Mouse (Mus musculus): ENCODE measurements at regions not wholly inside any gene's neighbourhood (a gene's known extent, or its start where the extent isn't known, plus 50 kb on each side); places are given as distances from the start of the nearest gene placed in this dataset.
A peak's percentile ranks its signal among the peaks of the same experiment; 100 is the strongest.

DNA sequence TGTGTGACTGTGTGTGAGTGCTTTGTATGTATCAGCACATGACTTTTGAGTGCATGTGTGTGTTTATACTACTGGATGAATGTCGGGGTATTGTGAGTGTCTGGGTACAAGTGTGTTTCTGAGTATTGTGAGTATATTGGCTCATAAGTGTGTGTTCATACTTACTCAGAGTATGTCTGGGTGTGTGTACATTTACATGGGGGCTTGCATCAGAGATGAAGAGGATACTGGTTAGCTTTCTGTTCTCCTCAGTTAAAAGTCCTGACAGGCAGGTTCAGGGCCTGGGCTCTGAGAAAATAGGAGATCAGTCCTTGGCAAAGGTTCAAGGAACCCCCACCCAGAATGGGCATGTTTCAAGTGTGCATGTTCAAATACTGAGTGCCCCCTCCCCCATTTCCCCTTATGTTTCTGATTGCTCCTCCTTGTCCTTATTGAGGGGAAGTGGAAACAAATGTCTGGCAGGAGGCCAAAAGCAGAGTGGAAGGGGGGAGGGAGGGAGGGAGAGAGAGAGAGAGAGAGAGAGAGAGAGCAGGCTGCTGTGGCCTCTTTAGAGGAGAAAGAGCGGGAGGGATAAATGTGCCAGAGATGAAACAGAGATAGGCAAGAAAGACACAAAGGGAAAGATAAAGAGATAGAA is 61.9 kb downstream of the Calml3 start:
- Histone ChIP-seq H3K27me3 (ENCODE audit: control insufficient read depth, insufficient read depth, low read depth, low read length) (no peaks in the 10 kb centered on the region), H3K9me3 (replicated peaks; ENCODE audit: control insufficient read depth, low read length) (no peaks in the 10 kb centered on the region), H3K4me3 (ENCODE audit: low read depth, low read length) (no peak overlapping the region), H3K9ac (ENCODE audit: low read depth, low read length) (no peak overlapping the region), H3K36me3 (ENCODE audit: control insufficient read depth, insufficient read depth) (no peaks in the 10 kb centered on the region), H3K4me1 (ENCODE audit: control insufficient read depth, low read depth, low read length) (no peaks in the 10 kb centered on the region; the same call in 1 of the 2 replicates), H3K4me2 (ENCODE audit: low read depth, low read length) (no peak overlapping the region), H3K27ac (ENCODE audit: low read length) (no peak overlapping the region)
- 43% methylated on average over 2 of the region's 2 CpGs for WGBS (ENCODE audit: insufficient replicate concordance)
- peak; percentile 37; the same call in 1 of the 2 replicates for ATAC-seq (ENCODE audit: low read depth)

DNA sequence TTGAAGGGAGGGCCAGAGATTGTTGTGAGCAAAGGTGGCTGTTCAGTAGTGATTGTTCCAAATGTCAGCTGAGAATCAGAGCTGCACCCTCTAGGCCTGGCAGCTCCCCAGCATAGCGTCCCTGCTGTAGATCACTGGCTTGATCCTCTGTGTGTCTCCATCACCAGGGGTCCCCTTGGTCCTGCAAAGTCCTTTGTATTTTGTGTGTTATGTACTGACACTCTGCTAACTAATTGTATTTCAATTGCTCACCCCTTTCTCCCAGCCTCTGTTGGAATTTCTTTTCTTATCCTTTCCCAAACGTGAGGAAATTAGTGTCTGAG is 73.5 kb downstream of the Calml3 start:
- no peak overlapping the region for H3K27ac ChIP-seq (ENCODE audit: low read length)
- no peak for ATAC-seq (ENCODE audit: low read depth)
- H3K9me3 ChIP-seq (replicated peaks; ENCODE audit: control insufficient read depth, low read length) = no peaks in the 10 kb centered on the region
- no peak overlapping the region for H3K4me3 ChIP-seq (ENCODE audit: low read depth, low read length)
- H3K36me3 ChIP-seq (ENCODE audit: control insufficient read depth, insufficient read depth) = no peaks in the 10 kb centered on the region
- H3K9ac ChIP-seq (ENCODE audit: low read depth, low read length) = no peak overlapping the region
- H3K4me2 ChIP-seq (ENCODE audit: low read depth, low read length) = no peak overlapping the region
- H3K4me1 ChIP-seq (ENCODE audit: control insufficient read depth, low read depth, low read length) = no peaks in the 10 kb centered on the region
- H3K27me3 ChIP-seq (ENCODE audit: control insufficient read depth, insufficient read depth, low read depth, low read length) = no peaks in the 10 kb centered on the region
- 33% methylated on average over 2 of the region's 2 CpGs for WGBS (ENCODE audit: insufficient replicate concordance)

DNA sequence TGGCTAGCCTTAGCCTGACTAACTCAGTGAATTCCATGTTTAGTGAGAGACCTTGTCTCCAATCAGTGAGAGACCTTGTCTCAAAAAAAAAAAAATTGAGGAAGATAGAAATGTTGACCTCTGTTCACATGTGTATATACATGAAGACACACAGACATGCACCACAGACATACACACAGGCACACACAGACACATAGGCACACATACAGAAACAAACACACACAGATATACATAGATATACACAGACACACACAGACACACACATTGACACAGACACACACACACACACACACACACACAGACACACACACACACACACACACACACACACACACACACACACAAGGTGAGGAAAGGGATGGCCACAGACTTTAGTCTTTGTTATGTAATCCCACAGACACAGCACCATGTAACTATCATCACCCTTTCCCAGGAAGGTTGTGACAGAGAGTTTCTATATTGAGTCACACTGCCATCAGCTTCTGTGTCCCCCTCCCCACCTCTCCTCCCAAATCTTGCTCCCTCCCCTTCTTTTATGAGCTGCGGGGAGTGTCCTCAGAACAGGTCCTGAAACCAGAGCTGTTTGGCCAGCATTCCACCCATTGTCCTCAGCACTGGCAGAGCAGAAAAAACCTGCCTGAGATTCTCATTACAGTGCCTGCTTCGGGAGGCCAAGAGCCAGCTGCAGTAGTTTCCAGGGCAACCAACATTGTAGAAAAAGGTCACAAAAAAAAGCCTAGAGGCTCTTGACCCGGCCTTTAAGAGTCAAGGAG is 74.0 kb downstream of the Calml3 start:
- peak; percentile 43; the same call in 1 of the 2 replicates for ATAC-seq (ENCODE audit: low read depth)
- H3K4me2 ChIP-seq (ENCODE audit: low read depth, low read length) = no peak overlapping the region
- H3K9ac ChIP-seq (ENCODE audit: low read depth, low read length) = no peak overlapping the region
- WGBS (ENCODE audit: insufficient replicate concordance) = 22% methylated on average over 3 of the region's 3 CpGs
- no peak overlapping the region for H3K27ac ChIP-seq (ENCODE audit: low read length)
- no peak overlapping the region for H3K4me3 ChIP-seq (ENCODE audit: low read depth, low read length)
- H3K36me3 ChIP-seq (ENCODE audit: control insufficient read depth, insufficient read depth) = no peaks in the 10 kb centered on the region
- no peaks in the 10 kb centered on the region for H3K9me3 ChIP-seq (replicated peaks; ENCODE audit: control insufficient read depth, low read length)
- no peaks in the 10 kb centered on the region for H3K4me1 ChIP-seq (ENCODE audit: control insufficient read depth, low read depth, low read length)
- H3K27me3 ChIP-seq (ENCODE audit: control insufficient read depth, insufficient read depth, low read depth, low read length) = no peaks in the 10 kb centered on the region

DNA sequence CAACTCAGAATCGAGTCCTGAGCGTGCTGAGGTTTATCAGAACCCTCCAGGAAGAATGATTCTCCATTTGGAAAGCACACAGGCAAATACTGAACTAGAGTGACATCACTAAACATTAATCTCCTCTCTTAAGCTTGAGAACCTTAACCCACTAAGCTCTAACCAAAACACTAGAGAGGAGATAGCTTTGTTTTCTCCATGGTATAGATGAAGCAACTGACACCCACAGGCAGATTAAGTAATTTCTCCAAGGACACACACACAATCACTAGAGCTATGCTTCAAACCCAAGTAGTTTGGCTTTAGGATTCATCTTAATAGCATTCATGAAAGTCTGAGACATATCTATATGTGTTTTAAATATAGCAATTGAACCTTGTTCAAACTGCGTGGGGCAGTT is 75.2 kb downstream of the Calml3 start:
- H3K4me1 ChIP-seq (ENCODE audit: control insufficient read depth, low read depth, low read length) = no peaks in the 10 kb centered on the region
- no peak for ATAC-seq (ENCODE audit: low read depth)
- H3K4me3 ChIP-seq (ENCODE audit: low read depth, low read length) = no peak overlapping the region
- no peaks in the 10 kb centered on the region for H3K27me3 ChIP-seq (ENCODE audit: control insufficient read depth, insufficient read depth, low read depth, low read length)
- WGBS (ENCODE audit: insufficient replicate concordance) = 59% methylated on average over 3 of the region's 3 CpGs
- H3K36me3 ChIP-seq (ENCODE audit: control insufficient read depth, insufficient read depth) = no peaks in the 10 kb centered on the region
- H3K9me3 ChIP-seq (replicated peaks; ENCODE audit: control insufficient read depth, low read length) = no peaks in the 10 kb centered on the region
- H3K4me2 ChIP-seq (ENCODE audit: low read depth, low read length) = no peak overlapping the region
- no peak overlapping the region for H3K27ac ChIP-seq (ENCODE audit: low read length)
- no peak overlapping the region for H3K9ac ChIP-seq (ENCODE audit: low read depth, low read length)

DNA sequence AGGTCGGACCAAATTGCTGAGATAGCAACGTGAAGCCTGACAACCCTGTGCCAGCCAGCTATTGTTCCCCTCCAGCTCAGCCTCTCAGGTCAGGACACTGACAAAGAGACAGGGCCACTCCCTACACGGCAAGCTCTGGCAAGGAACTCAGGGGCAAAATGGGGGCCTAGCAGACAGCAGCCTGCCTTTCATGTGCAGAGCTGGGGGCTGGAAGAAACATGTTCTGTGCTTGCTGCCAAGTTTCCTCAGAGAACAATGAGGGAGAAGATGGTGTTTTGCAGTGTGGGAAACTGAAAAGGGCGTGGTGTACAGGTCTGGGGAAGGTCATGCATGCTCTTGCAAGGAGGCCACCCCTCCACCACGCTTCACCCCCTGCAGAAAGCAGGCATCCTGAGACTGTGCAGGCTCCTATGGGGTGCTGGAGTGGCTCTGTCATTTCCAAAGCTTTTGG is 77.8 kb downstream of the Calml3 start:
- H3K36me3 ChIP-seq (ENCODE audit: control insufficient read depth, insufficient read depth) = no peaks in the 10 kb centered on the region
- WGBS (ENCODE audit: insufficient replicate concordance) = 24% methylated on average over 5 of the region's 5 CpGs
- H3K9me3 ChIP-seq (replicated peaks; ENCODE audit: control insufficient read depth, low read length) = no peaks in the 10 kb centered on the region
- no peak overlapping the region for H3K27ac ChIP-seq (ENCODE audit: low read length)
- H3K4me3 ChIP-seq (ENCODE audit: low read depth, low read length) = no peak overlapping the region
- no peak for ATAC-seq (ENCODE audit: low read depth)
- H3K4me1 ChIP-seq (ENCODE audit: control insufficient read depth, low read depth, low read length) = no peaks in the 10 kb centered on the region
- H3K9ac ChIP-seq (ENCODE audit: low read depth, low read length) = no peak overlapping the region
- no peak overlapping the region for H3K4me2 ChIP-seq (ENCODE audit: low read depth, low read length)
- H3K27me3 ChIP-seq (ENCODE audit: control insufficient read depth, insufficient read depth, low read depth, low read length) = no peaks in the 10 kb centered on the region

DNA sequence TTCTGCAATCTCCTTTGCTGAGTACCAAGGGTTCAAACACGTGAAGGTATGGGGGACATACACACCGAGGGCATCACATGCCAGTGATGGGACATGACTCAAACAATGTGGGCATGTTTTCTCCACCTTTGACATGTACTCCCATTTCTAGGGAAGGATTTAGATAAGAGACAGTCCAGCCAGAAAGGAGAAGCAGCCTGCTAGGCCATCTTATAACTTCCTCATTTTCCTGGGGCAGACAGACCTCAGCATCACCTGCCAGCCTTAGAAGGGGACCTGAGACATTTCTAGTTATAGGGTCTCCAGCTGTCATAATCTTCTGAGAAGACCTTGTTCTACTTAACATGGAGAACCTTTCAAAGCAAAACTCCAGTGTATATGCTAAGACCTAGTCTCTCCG is 78.3 kb downstream of the Calml3 start:
- H3K36me3 ChIP-seq (ENCODE audit: control insufficient read depth, insufficient read depth) = no peaks in the 10 kb centered on the region
- H3K27ac ChIP-seq (ENCODE audit: low read length) = no peak overlapping the region
- WGBS (ENCODE audit: insufficient replicate concordance) = 31% methylated on average over 3 of the region's 3 CpGs

DNA sequence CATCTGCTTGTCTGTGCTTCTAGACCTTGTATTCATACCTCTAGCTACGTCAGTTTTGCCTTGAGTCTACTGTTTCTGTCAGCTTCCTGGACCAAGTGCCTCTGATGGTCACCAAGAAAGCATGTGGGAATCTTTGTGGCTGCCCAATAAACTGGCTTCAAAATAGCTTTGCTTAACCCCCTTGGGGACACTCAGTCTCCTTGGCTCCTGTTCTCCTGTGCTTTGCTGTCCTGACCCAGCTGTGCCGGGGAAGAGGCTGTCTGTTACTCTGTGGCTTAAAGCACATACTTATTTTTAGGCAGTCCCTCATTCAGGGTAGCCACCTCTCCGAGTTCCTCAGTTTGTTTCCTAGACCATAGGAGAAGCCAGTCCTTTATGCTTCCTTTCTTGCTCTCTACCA is 79.8 kb downstream of the Calml3 start:
- no peaks in the 10 kb centered on the region for H3K36me3 ChIP-seq (ENCODE audit: control insufficient read depth, insufficient read depth)
- no peak overlapping the region for H3K9ac ChIP-seq (ENCODE audit: low read depth, low read length)
- H3K4me3 ChIP-seq (ENCODE audit: low read depth, low read length) = no peak overlapping the region
- H3K27ac ChIP-seq (ENCODE audit: low read length) = no peak overlapping the region
- WGBS (ENCODE audit: insufficient replicate concordance) = 49% methylated on average over 3 of the region's 3 CpGs
- no peak overlapping the region for H3K4me2 ChIP-seq (ENCODE audit: low read depth, low read length)
- ATAC-seq (ENCODE audit: low read depth) = no peak
- no peaks in the 10 kb centered on the region for H3K9me3 ChIP-seq (replicated peaks; ENCODE audit: control insufficient read depth, low read length)
- no peaks in the 10 kb centered on the region for H3K4me1 ChIP-seq (ENCODE audit: control insufficient read depth, low read depth, low read length)
- no peaks in the 10 kb centered on the region for H3K27me3 ChIP-seq (ENCODE audit: control insufficient read depth, insufficient read depth, low read depth, low read length)

More for the DNA sequence above, 78.3 kb downstream of the Calml3 start:
- no peak for ATAC-seq (ENCODE audit: low read depth)
- H3K4me2 ChIP-seq (ENCODE audit: low read depth, low read length) = no peak overlapping the region
- no peaks in the 10 kb centered on the region for H3K9me3 ChIP-seq (replicated peaks; ENCODE audit: control insufficient read depth, low read length)
- H3K4me1 ChIP-seq (ENCODE audit: control insufficient read depth, low read depth, low read length) = no peaks in the 10 kb centered on the region
- H3K9ac ChIP-seq (ENCODE audit: low read depth, low read length) = no peak overlapping the region
- no peaks in the 10 kb centered on the region for H3K27me3 ChIP-seq (ENCODE audit: control insufficient read depth, insufficient read depth, low read depth, low read length)
- no peak overlapping the region for H3K4me3 ChIP-seq (ENCODE audit: low read depth, low read length)

DNA sequence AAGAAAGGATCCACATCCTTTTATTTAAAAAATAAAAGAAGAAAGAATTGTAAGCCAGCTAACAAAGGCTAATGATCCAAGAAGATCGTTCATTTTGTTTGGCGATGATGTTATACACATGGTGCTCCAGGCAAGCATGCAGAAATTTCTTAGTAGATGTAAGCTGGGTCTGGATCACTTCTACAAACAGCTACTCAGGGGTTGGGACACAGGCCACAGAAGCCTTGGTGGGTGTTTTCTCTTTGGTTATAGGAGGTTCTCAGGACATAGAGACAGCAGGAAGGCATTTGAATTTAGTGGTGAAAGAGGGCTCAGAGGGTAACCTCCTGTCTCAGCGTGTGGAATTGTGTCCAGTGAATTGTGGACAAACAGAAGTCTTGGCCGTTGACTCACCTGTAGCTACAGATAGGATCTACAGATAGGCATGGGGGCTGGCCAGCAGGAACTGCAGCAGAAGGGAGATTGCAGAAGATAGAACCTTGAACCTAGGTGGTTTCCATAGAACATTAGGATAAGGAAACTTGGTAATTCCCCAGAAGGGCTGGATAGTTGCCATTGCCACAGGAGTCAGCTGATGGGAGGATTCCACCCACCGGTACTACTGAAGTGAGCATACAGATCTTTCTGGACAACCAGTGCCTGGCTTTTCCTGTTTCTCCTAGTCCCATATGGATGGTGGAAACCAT is 80.5 kb downstream of the Calml3 start:
- no peak for ATAC-seq (ENCODE audit: low read depth)
- H3K9ac ChIP-seq (ENCODE audit: low read depth, low read length) = no peak overlapping the region
- no peaks in the 10 kb centered on the region for H3K27me3 ChIP-seq (ENCODE audit: control insufficient read depth, insufficient read depth, low read depth, low read length)
- H3K4me1 ChIP-seq (ENCODE audit: control insufficient read depth, low read depth, low read length) = no peaks in the 10 kb centered on the region
- 64% methylated on average over 5 of the region's 5 CpGs for WGBS (ENCODE audit: insufficient replicate concordance)
- H3K27ac ChIP-seq (ENCODE audit: low read length) = no peak overlapping the region
- no peak overlapping the region for H3K4me2 ChIP-seq (ENCODE audit: low read depth, low read length)
- H3K4me3 ChIP-seq (ENCODE audit: low read depth, low read length) = no peak overlapping the region
- H3K9me3 ChIP-seq (replicated peaks; ENCODE audit: control insufficient read depth, low read length) = no peaks in the 10 kb centered on the region
- no peaks in the 10 kb centered on the region for H3K36me3 ChIP-seq (ENCODE audit: control insufficient read depth, insufficient read depth)

DNA sequence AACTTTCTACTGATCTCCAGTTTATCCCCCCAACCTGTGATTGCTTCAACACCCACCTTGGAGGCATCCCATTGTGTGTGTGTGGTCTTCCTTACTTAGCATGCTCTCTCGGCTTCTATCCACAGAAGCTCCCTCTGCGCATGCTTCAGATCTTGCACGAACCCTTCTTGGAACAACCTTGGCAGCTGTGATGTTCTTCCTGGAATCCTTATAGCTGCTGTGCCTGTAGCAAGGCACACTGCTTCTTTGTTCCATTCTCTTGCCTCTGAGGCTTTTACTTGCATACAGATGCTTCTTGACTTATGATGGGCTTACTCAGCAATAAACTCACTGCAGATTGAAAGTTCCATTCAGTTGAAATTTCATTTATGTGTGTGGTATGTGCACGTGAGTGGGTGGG is 81.2 kb downstream of the Asb13 start:
- H3K4me2 ChIP-seq (ENCODE audit: low read depth, low read length) = no peak overlapping the region
- no peak overlapping the region for H3K9ac ChIP-seq (ENCODE audit: low read depth, low read length)
- H3K27me3 ChIP-seq (ENCODE audit: control insufficient read depth, insufficient read depth, low read depth, low read length) = no peaks in the 10 kb centered on the region
- no peak for ATAC-seq (ENCODE audit: low read depth)
- no peaks in the 10 kb centered on the region for H3K36me3 ChIP-seq (ENCODE audit: control insufficient read depth, insufficient read depth)
- no peak overlapping the region for H3K27ac ChIP-seq (ENCODE audit: low read length)
- H3K4me1 ChIP-seq (ENCODE audit: control insufficient read depth, low read depth, low read length) = no peaks in the 10 kb centered on the region
- 69% methylated on average over 4 of the region's 4 CpGs for WGBS (ENCODE audit: insufficient replicate concordance)
- H3K9me3 ChIP-seq (replicated peaks; ENCODE audit: control insufficient read depth, low read length) = no peaks in the 10 kb centered on the region
- H3K4me3 ChIP-seq (ENCODE audit: low read depth, low read length) = no peak overlapping the region

Measured in liver, embryonic 16.5 days (tissue).